Mouse (Mus musculus) lung, postnatal 0 days (tissue): ENCODE results near the gene Sema3c. TPM values are rescaled to one million over a fixed set of nuclear protein-coding genes. Genes with fewer than 3 reads are reported as not detected.

Source experiments
- ATAC-seq: fragments of 200-750 bp; cut with Nextera tagmentation; 2 replicates; pipeline ENCODE4 v1.8.0; 2017; ENCODE audit warnings: moderate library complexity
- DNase-seq: peaks from one replicate; pipeline ENCODE4 v3.0.0-alpha.2; 2016; ENCODE audit warnings: low spot score
- H3K27ac ChIP-seq: fragments of 300-500 bp; sonication (generic); 2 replicates; pipeline ENCODE4 v1.5.1; 2014; ENCODE audit warnings: antibody characterized with exemption, mild to moderate bottlenecking, low read length, mixed read lengths
- H3K27me3 ChIP-seq: fragments of 300-500 bp; sonication (generic); replicated peaks from 2 replicates; pipeline ENCODE4 v1.6.1; 2014; ENCODE audit warnings: low read length, mixed read lengths; ENCODE audit not compliant: insufficient read depth
- H3K36me3 ChIP-seq: fragments of 300-500 bp; sonication (generic); 2 replicates; pipeline ENCODE4 v1.6.1; 2014; ENCODE audit warnings: low read length, mixed read lengths; ENCODE audit not compliant: insufficient read depth
- H3K4me1 ChIP-seq: fragments of 300-500 bp; sonication (generic); 2 replicates; pipeline ENCODE4 v1.6.1; 2014; ENCODE audit warnings: antibody characterized with exemption, low read depth, low read length, mixed read lengths; ENCODE audit not compliant: insufficient read depth
- H3K4me2 ChIP-seq: fragments of 300-500 bp; sonication (generic); replicated peaks from 2 replicates; pipeline ENCODE4 v1.6.1; 2014; ENCODE audit warnings: low read depth, mild to moderate bottlenecking, low read length, moderate library complexity, mixed read lengths
- H3K4me3 ChIP-seq: fragments of 300-500 bp; sonication (generic); 2 replicates; pipeline ENCODE4 v1.5.1; 2014; ENCODE audit warnings: low read depth, low read length
- H3K9ac ChIP-seq: fragments of 300-500 bp; sonication (generic); replicated peaks from 2 replicates; pipeline ENCODE4 v1.6.1; 2014; ENCODE audit warnings: low read depth, mild to moderate bottlenecking
- H3K9me3 ChIP-seq: fragments of 300-500 bp; sonication (generic); 2 replicates; pipeline ENCODE4 v1.6.1; 2016; ENCODE audit warnings: low read length, mixed read lengths
- CTCF ChIP-seq: IDR thresholded peaks from 2 replicates; pipeline ENCODE4 v1.5.1; 2016; ENCODE audit warnings: antibody characterized with exemption, mild to moderate bottlenecking
- EP300 ChIP-seq: IDR thresholded peaks from 2 replicates; pipeline ENCODE4 v1.6.1; 2016; ENCODE audit warnings: antibody characterized with exemption, mild to moderate bottlenecking, control low read depth
- WGBS: fragments of 180-500 bp; shearing (Covaris S2); extraction: QIAGEN DNeasy Blood & Tissue Kit; methylation state at CpG from one replicate; pipeline ENCODE4 v1.1.7; 2014; 5-methylcytosine and 5-hydroxymethylcytosine counted together
- polyA plus RNA-seq: library from polyadenylated mRNA; unstranded; fragments of >200 nt; fragmentation: Nextera tagmentation; extraction: Ambion mirVana; gene quantifications from 2 replicates; pipeline ENCODE4 v1.2.1, GENCODE M21; 2015

Gene Sema3c
- polyA plus RNA-seq, 1 experiment from 2014 or later = 42.9 TPM

- H3K4me3 ChIP-seq = no peak overlapping the region
- no peaks in the 10 kb centered on the region for H3K27me3 ChIP-seq
- ATAC-seq (no peak), DNase-seq (no peak)
- TF ChIP-seq EP300 = no peak
- TF ChIP-seq CTCF = no peak
- 44% methylated on average over 3 of the region's 3 CpGs for WGBS
- no peaks in the 10 kb centered on the region for H3K4me1 ChIP-seq
- no peaks in the 10 kb centered on the region for H3K36me3 ChIP-seq
- H3K4me2 ChIP-seq = no peak overlapping the region
- H3K9ac ChIP-seq = no peak overlapping the region
- no peaks in the 10 kb centered on the region for H3K9me3 ChIP-seq
- no peak overlapping the region for H3K27ac ChIP-seq
These were observed 133.0 kb downstream of the Sema3c start for GRCm38 (mm10) chr5:17707086-17707485.

GRCm38 (mm10) chr5:17712374-17712773 is 138.3 kb downstream of the Sema3c start:
- no peaks in the 10 kb centered on the region for H3K36me3 ChIP-seq
- H3K27ac ChIP-seq = no peak overlapping the region
- H3K4me2 ChIP-seq = no peak overlapping the region
- 62% methylated on average over 4 of the region's 4 CpGs for WGBS
- no peak for TF ChIP-seq EP300
- no peak for TF ChIP-seq CTCF
- DNase-seq (no peak), ATAC-seq (no peak)
- H3K9me3 ChIP-seq = no peaks in the 10 kb centered on the region
- H3K4me1 ChIP-seq = no peaks in the 10 kb centered on the region
- no peaks in the 10 kb centered on the region for H3K27me3 ChIP-seq
- H3K9ac ChIP-seq = no peak overlapping the region
- H3K4me3 ChIP-seq = no peak overlapping the region

- H3K27me3 ChIP-seq = no peaks in the 10 kb centered on the region
- ATAC-seq (no peak), DNase-seq (no peak)
- TF ChIP-seq EP300 (no peak), CTCF (no peak)
- no peak overlapping the region for H3K9ac ChIP-seq
- H3K4me2 ChIP-seq = no peak overlapping the region
- H3K4me3 ChIP-seq = no peak overlapping the region
- WGBS = 87% methylated on average over 1 of the region's 1 CpGs
- H3K36me3 ChIP-seq = no peaks in the 10 kb centered on the region
- H3K27ac ChIP-seq = no peak overlapping the region
- H3K9me3 ChIP-seq = no peaks in the 10 kb centered on the region
- H3K4me1 ChIP-seq = no peaks in the 10 kb centered on the region
These were observed 141.1 kb downstream of the Sema3c start for GRCm38 (mm10) chr5:17715206-17715605.

GRCm38 (mm10) chr5:17720011-17720410 is 145.9 kb downstream of the Sema3c start:
- WGBS = 77% methylated on average over 4 of the region's 4 CpGs
- no peak overlapping the region for H3K4me3 ChIP-seq
- no peaks in the 10 kb centered on the region for H3K36me3 ChIP-seq
- ATAC-seq (no peak), DNase-seq (no peak)
- no peak for TF ChIP-seq CTCF
- no peak for TF ChIP-seq EP300
- H3K27me3 ChIP-seq = no peaks in the 10 kb centered on the region
- no peaks in the 10 kb centered on the region for H3K4me1 ChIP-seq
- H3K9ac ChIP-seq = no peak overlapping the region
- H3K4me2 ChIP-seq = no peak overlapping the region
- H3K27ac ChIP-seq = no peak overlapping the region
- H3K9me3 ChIP-seq = no peaks in the 10 kb centered on the region

GRCm38 (mm10) chr5:17724031-17724430 is 149.9 kb downstream of the Sema3c start:
- WGBS = 39% methylated on average over 2 of the region's 2 CpGs
- H3K27me3 ChIP-seq = no peaks in the 10 kb centered on the region
- H3K36me3 ChIP-seq = no peaks in the 10 kb centered on the region
- no peak overlapping the region for H3K9ac ChIP-seq
- TF ChIP-seq EP300 = no peak
- no peak for TF ChIP-seq CTCF
- H3K27ac ChIP-seq = no peak overlapping the region
- ATAC-seq (no peak), DNase-seq (no peak)
- H3K9me3 ChIP-seq = no peaks in the 10 kb centered on the region
- H3K4me1 ChIP-seq = no peaks in the 10 kb centered on the region
- H3K4me3 ChIP-seq = no peak overlapping the region
- no peak overlapping the region for H3K4me2 ChIP-seq

GRCm38 (mm10) chr5:17728047-17728446 is 154.0 kb downstream of the Sema3c start:
- Histone ChIP-seq H3K4me1 (no peaks in the 10 kb centered on the region), H3K4me2 (no peak overlapping the region), H3K9ac (no peak overlapping the region), H3K27me3 (no peaks in the 10 kb centered on the region), H3K4me3 (no peak overlapping the region), H3K27ac (no peak overlapping the region), H3K9me3 (no peaks in the 10 kb centered on the region), H3K36me3 (no peaks in the 10 kb centered on the region)
- TF ChIP-seq CTCF (no peak), EP300 (no peak)
- 59% methylated on average over 5 of the region's 5 CpGs for WGBS
- ATAC-seq = no peak
- no peak for DNase-seq

GRCm38 (mm10) chr5:17739805-17740204 is 165.7 kb downstream of the Sema3c start:
- no peaks in the 10 kb centered on the region for H3K27me3 ChIP-seq
- H3K9me3 ChIP-seq = no peaks in the 10 kb centered on the region
- H3K4me2 ChIP-seq = no peak overlapping the region
- ATAC-seq (no peak), DNase-seq (no peak)
- H3K9ac ChIP-seq = no peak overlapping the region
- no peak overlapping the region for H3K4me3 ChIP-seq
- no peaks in the 10 kb centered on the region for H3K36me3 ChIP-seq
- no peak overlapping the region for H3K27ac ChIP-seq
- H3K4me1 ChIP-seq = no peaks in the 10 kb centered on the region
- WGBS = 28% methylated on average over 3 of the region's 3 CpGs
- TF ChIP-seq CTCF (no peak), EP300 (no peak)
